Mouse (Mus musculus): ENCODE measurements around the gene Vmn2r18. TPM values are rescaled to one million over a fixed set of nuclear protein-coding genes. Genes with fewer than 3 reads are reported as not detected.

Vmn2r18 gene
- total and polyA plus RNA-seq, 3 experiments: not detected

DNA sequence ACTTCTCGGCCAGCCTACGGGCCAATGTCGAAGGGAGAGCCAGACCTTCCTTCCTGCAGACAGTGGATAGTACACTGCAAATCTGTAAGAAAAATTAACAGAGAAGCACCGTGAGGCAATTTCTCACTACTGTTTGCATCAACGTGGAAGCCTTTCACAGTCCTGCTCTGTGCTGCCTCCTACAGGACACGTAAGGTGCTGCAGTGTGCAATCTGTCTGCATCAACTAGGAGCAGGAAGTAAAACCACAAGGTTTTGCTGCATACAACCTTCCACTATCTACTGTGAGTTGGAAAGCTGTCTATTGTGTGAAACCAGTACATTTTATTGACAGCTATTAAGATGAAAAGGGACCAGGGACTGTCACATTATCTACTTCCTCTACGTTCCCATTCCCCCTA, 39.0 kb upstream of the Vmn2r18 start:
- peaks cover 6 to 14% of the 10 kb centered on the region in 2 experiments; a peak in 2 of 4 replicates for H3K4me1 ChIP-seq (ENCODE audit: control insufficient read depth in 1 of 2, insufficient read depth in 2 of 2)
- no peaks in the 10 kb centered on the region for H3K9me3 ChIP-seq (replicated peaks; ENCODE audit: low read length)
- no peak overlapping the region for H3K27ac ChIP-seq (ENCODE audit: insufficient read depth, low read depth)
- H3K27me3 ChIP-seq (replicated peaks): no peaks in the 10 kb centered on the region
- DNase-seq (ENCODE audit: extremely low read depth): peak; percentile 68
- H3K79me2 ChIP-seq (replicated peaks; ENCODE audit: control insufficient read depth, extremely low read depth, insufficient read depth, poor library complexity, severe bottlenecking): no peaks in the 10 kb centered on the region; the same call in 1 of the 2 replicates
- H3K36me3 ChIP-seq (replicated peaks in 1 of 2; ENCODE audit: control insufficient read depth in 1 of 2, insufficient read depth in 1 of 2, low read length in 1 of 2): peaks cover 59 to 92% of the 10 kb centered on the region in 2 experiments
- no peak for TF ChIP-seq ETS1 (conservative IDR thresholded peaks at IDR 0.05; ENCODE audit: low read depth, low read length)
- TF ChIP-seq JUN (IDR thresholded peaks at IDR 0.05; ENCODE audit: insufficient read depth, low read depth, low read length): no peak
- 0 out of 2 replicates have a peak, but pooled peaks have one; percentile 31 for TF ChIP-seq MYC (IDR thresholded peaks at IDR 0.05; ENCODE audit: low read depth, low read length)
- no peak for TF ChIP-seq UBTF (IDR thresholded peaks at IDR 0.05; ENCODE audit: low read depth, low read length)
- TF ChIP-seq MXI1 (IDR thresholded peaks at IDR 0.05; ENCODE audit: low read depth, low read length): no peak
- peak; percentile 49 for TF ChIP-seq RAD21 (IDR thresholded peaks at IDR 0.05; ENCODE audit: low read depth, low read length)
- TF ChIP-seq NELFE (IDR thresholded peaks at IDR 0.05; ENCODE audit: low read depth, low read length): 0 out of 2 replicates have a peak, but pooled peaks have one; percentile 30
- TF ChIP-seq JUND (conservative IDR thresholded peaks at IDR 0.05; ENCODE audit: low read depth, low read length): no peak
- TF ChIP-seq ZMIZ1 (IDR thresholded peaks at IDR 0.05; ENCODE audit: low read depth, low read length): no peak
- no peak for TF ChIP-seq RCOR1 (conservative IDR thresholded peaks at IDR 0.05; ENCODE audit: low read depth, low read length)
- TF ChIP-seq CTCF (conservative IDR thresholded peaks at IDR 0.05 in 1 of 2, IDR thresholded peaks at IDR 0.05 in 1 of 2; ENCODE audit: low read depth in 2 of 2, low read length in 2 of 2): peak; percentile 78 to 96
- TF ChIP-seq SIN3A (IDR thresholded peaks at IDR 0.05; ENCODE audit: low read length): no peak
- peak; percentile 50 for TF ChIP-seq SMC3 (IDR thresholded peaks at IDR 0.05; ENCODE audit: low read depth, low read length)
- no peak for TF ChIP-seq POLR2AphosphoS2 (IDR thresholded peaks at IDR 0.05; ENCODE audit: low read depth, low read length)
- TF ChIP-seq TCF12 (IDR thresholded peaks at IDR 0.05; ENCODE audit: low read depth, low read length): no peak
- TF ChIP-seq MEF2A (IDR thresholded peaks at IDR 0.05; ENCODE audit: borderline replicate concordance, low read depth, low read length): no peak
- no peak for TF ChIP-seq BHLHE40 (IDR thresholded peaks at IDR 0.05; ENCODE audit: low read depth, low read length)
- 0 out of 2 replicates have a peak, but pooled peaks have one; percentile 25 for TF ChIP-seq ELF1 (IDR thresholded peaks at IDR 0.05; ENCODE audit: low read depth, low read length)
- H3K4me2 ChIP-seq (ENCODE audit: insufficient read depth, low read depth, poor library complexity, severe bottlenecking): no peak overlapping the region
- no peak overlapping the region for H3K4me3 ChIP-seq (replicated peaks in 1 of 3; ENCODE audit: low read depth in 2 of 3, low read length in 2 of 3, poor library complexity in 1 of 3)
- in situ Hi-C loops (cut with MboI; ENCODE audit: low pct_ligation_motif_present, low pct_unique_long_range_greater_than_20kb, low sequenced_read_pairs): no loop called here
- H3K9ac ChIP-seq (ENCODE audit: insufficient read depth, low read depth): no peak overlapping the region
- dilution Hi-C loops (cut with MboI; ENCODE audit: extremely low pct_ligation_motif_present, extremely low pct_unique_long_range_greater_than_20kb, low sequenced_read_pairs): no loop called here

- Histone ChIP-seq H3K4me1 (ENCODE audit: control insufficient read depth in 1 of 2, insufficient read depth in 2 of 2) (peaks cover 0 to 7% of the 10 kb centered on the region in 2 experiments; a peak in 1 of 4 replicates), H3K27me3 (replicated peaks) (no peaks in the 10 kb centered on the region), H3K27ac (ENCODE audit: insufficient read depth, low read depth) (no peak overlapping the region), H3K9me3 (replicated peaks; ENCODE audit: low read length) (no peaks in the 10 kb centered on the region), H3K9ac (ENCODE audit: insufficient read depth, low read depth) (no peak overlapping the region), H3K4me3 (replicated peaks in 1 of 3; ENCODE audit: low read depth in 2 of 3, low read length in 2 of 3, poor library complexity in 1 of 3) (no peak overlapping the region), H3K36me3 (replicated peaks in 1 of 2; ENCODE audit: control insufficient read depth in 1 of 2, insufficient read depth in 1 of 2, low read length in 1 of 2) (peaks cover 49 to 73% of the 10 kb centered on the region in 2 experiments), H3K4me2 (ENCODE audit: insufficient read depth, low read depth, poor library complexity, severe bottlenecking) (no peak overlapping the region), H3K79me2 (replicated peaks; ENCODE audit: control insufficient read depth, extremely low read depth, insufficient read depth, poor library complexity, severe bottlenecking) (no peaks in the 10 kb centered on the region)
- no peak for TF ChIP-seq POLR2A (IDR thresholded peaks at IDR 0.05; ENCODE audit: low read depth, low read length)
- TF ChIP-seq KAT2A (IDR thresholded peaks at IDR 0.05; ENCODE audit: insufficient replicate concordance, low read length): no peak
- TF ChIP-seq UBTF (IDR thresholded peaks at IDR 0.05; ENCODE audit: low read depth, low read length): no peak
- no peak for TF ChIP-seq POLR2AphosphoS2 (IDR thresholded peaks at IDR 0.05; ENCODE audit: low read depth, low read length)
- TF ChIP-seq NELFE (IDR thresholded peaks at IDR 0.05; ENCODE audit: low read depth, low read length): no peak
- no peak for TF ChIP-seq ZNF384 (IDR thresholded peaks at IDR 0.05; ENCODE audit: low read depth, low read length)
- no peak for TF ChIP-seq NRF1 (IDR thresholded peaks at IDR 0.05; ENCODE audit: low read depth, low read length)
- no peak for TF ChIP-seq MAX (IDR thresholded peaks at IDR 0.05; ENCODE audit: low read length)
- no peak for TF ChIP-seq MAZ (IDR thresholded peaks at IDR 0.05; ENCODE audit: low read depth, low read length)
- TF ChIP-seq HCFC1 (IDR thresholded peaks at IDR 0.05; ENCODE audit: low read depth, low read length): no peak
- TF ChIP-seq ZMIZ1 (IDR thresholded peaks at IDR 0.05; ENCODE audit: low read depth, low read length): no peak
- no peak for TF ChIP-seq TCF12 (IDR thresholded peaks at IDR 0.05; ENCODE audit: low read depth, low read length)
- no peak for TF ChIP-seq EP300 (IDR thresholded peaks at IDR 0.05; ENCODE audit: low read length)
- no peak for TF ChIP-seq GABPA (IDR thresholded peaks at IDR 0.05; ENCODE audit: insufficient replicate concordance, low read depth, low read length)
- no peak for TF ChIP-seq CHD1 (IDR thresholded peaks at IDR 0.05; ENCODE audit: low read depth, low read length)
- TF ChIP-seq SMC3 (IDR thresholded peaks at IDR 0.05; ENCODE audit: low read depth, low read length): no peak
- TF ChIP-seq JUN (IDR thresholded peaks at IDR 0.05; ENCODE audit: insufficient read depth, low read depth, low read length): no peak
- TF ChIP-seq ZC3H11A (IDR thresholded peaks at IDR 0.05; ENCODE audit: low read depth, low read length): no peak
- TF ChIP-seq E2F4 (IDR thresholded peaks at IDR 0.05; ENCODE audit: insufficient replicate concordance, low read depth, low read length): no peak
- TF ChIP-seq CHD2 (IDR thresholded peaks at IDR 0.05; ENCODE audit: low read length): no peak
- peak; percentile 13 for DNase-seq (ENCODE audit: extremely low read depth)
- dilution Hi-C loops (cut with MboI; ENCODE audit: extremely low pct_ligation_motif_present, extremely low pct_unique_long_range_greater_than_20kb, low sequenced_read_pairs) (no loop called here), in situ Hi-C loops (cut with MboI; ENCODE audit: low pct_ligation_motif_present, low pct_unique_long_range_greater_than_20kb, low sequenced_read_pairs) (no loop called here)
These were observed 37.0 kb upstream of the Vmn2r18 start for GRCm38 (mm10) chr5:151642867-151643266.

All from CH12.LX (cell line).